Mouse (Mus musculus) MEL (cell line): Measurements from ENCODE around the gene Cyfip1.

Experiments used
- CHD1 ChIP-seq: IDR thresholded peaks from 2 replicates; pipeline ENCODE4 v1.6.1; 2012; ENCODE audit warnings: low read depth, mild to moderate bottlenecking, inconsistent platforms, low read length, improper control_type of control experiment
- CTCF ChIP-seq, 3 experiments: IDR thresholded peaks in 2 of 3; conservative IDR thresholded peaks in 1 of 3; 2 replicates each; pipeline ENCODE4 v1.5.1; 2011 to 2012; ENCODE audit warnings: low read length in 3 of 3, low read depth in 2 of 3, mild to moderate bottlenecking in 2 of 3, improper control_type of control experiment in 1 of 3, inconsistent platforms in 1 of 3, mixed read lengths in 1 of 3, moderate library complexity in 1 of 3; ENCODE audit not compliant: control insufficient read depth in 1 of 3, insufficient read depth in 1 of 3, poor library complexity in 1 of 3, severe bottlenecking in 1 of 3
- EP300 ChIP-seq, 2 experiments: IDR thresholded peaks; 2 replicates each; pipeline ENCODE4 v1.6.1; 2011; ENCODE audit warnings: improper control_type of control experiment in 2 of 2, low read length in 2 of 2, low read depth in 1 of 2, mild to moderate bottlenecking in 1 of 2
- MYC ChIP-seq: IDR thresholded peaks from 2 replicates; pipeline ENCODE4 v1.6.1; 2011; ENCODE audit warnings: low read depth, mild to moderate bottlenecking, low read length, improper control_type of control experiment, moderate library complexity
- TBP ChIP-seq: IDR thresholded peaks from 2 replicates; pipeline ENCODE4 v1.8.0; 2011; ENCODE audit warnings: low read depth, low read length, improper control_type of control experiment
- TCF12 ChIP-seq: IDR thresholded peaks from 2 replicates; pipeline ENCODE4 v1.6.1; 2014; ENCODE audit warnings: low read depth, mild to moderate bottlenecking, inconsistent platforms, low read length, improper control_type of control experiment, moderate library complexity

GRCm38 (mm10) chr7:55865750-55866416 lies 24.3 kb downstream of the Cyfip1 start:
- TF ChIP-seq CTCF (IDR thresholded peaks at IDR 0.05 in 2 of 3, conservative IDR thresholded peaks at IDR 0.05 in 1 of 3; ENCODE audit: control insufficient read depth in 1 of 3, insufficient read depth in 1 of 3, low read depth in 2 of 3, low read length in 3 of 3, poor library complexity in 1 of 3, severe bottlenecking in 1 of 3) (no peak), MYC (no peak), TCF12 (no peak), CHD1 (no peak), EP300 (IDR thresholded peaks at IDR 0.05; ENCODE audit: low read depth in 1 of 2, low read length in 2 of 2) (no peak), TBP (no peak)
